Mouse (Mus musculus): ENCODE measurements around the gene Ano6. TPM values are rescaled to one million over a fixed set of nuclear protein-coding genes. Genes with fewer than 3 reads are reported as not detected.
A peak's percentile ranks its signal among the peaks of the same experiment; 100 is the strongest.

Ano6 gene
- total and polyA plus RNA-seq, 3 experiments: 14.9 to 27.0 (median 18.4) TPM

GRCm38 (mm10) chr15:95765936-95766335, 24.7 kb upstream of the Ano6 start:
- H3K27me3 ChIP-seq (replicated peaks): no peaks in the 10 kb centered on the region
- H3K79me2 ChIP-seq (replicated peaks; ENCODE audit: control insufficient read depth, extremely low read depth, insufficient read depth, poor library complexity, severe bottlenecking): no peaks in the 10 kb centered on the region; the same call in 1 of the 2 replicates
- no peaks in the 10 kb centered on the region for H3K9me3 ChIP-seq (replicated peaks; ENCODE audit: low read length)
- DNase-seq (ENCODE audit: extremely low read depth): no peak
- H3K4me3 ChIP-seq (replicated peaks in 1 of 3; ENCODE audit: low read depth in 2 of 3, low read length in 2 of 3, poor library complexity in 1 of 3): no peak overlapping the region
- no peaks in the 10 kb centered on the region for H3K4me1 ChIP-seq (ENCODE audit: control insufficient read depth in 1 of 2, insufficient read depth in 2 of 2)
- no peak overlapping the region for H3K27ac ChIP-seq (ENCODE audit: insufficient read depth, low read depth)
- dilution Hi-C loops (cut with MboI; ENCODE audit: extremely low pct_ligation_motif_present, extremely low pct_unique_long_range_greater_than_20kb, low sequenced_read_pairs): no loop called here
- H3K9ac ChIP-seq (ENCODE audit: insufficient read depth, low read depth): no peak overlapping the region
- H3K36me3 ChIP-seq (replicated peaks in 1 of 2; ENCODE audit: control insufficient read depth in 1 of 2, insufficient read depth in 1 of 2, low read length in 1 of 2): peaks cover 0 to 23% of the 10 kb centered on the region in 2 experiments
- in situ Hi-C loops (cut with MboI; ENCODE audit: low pct_ligation_motif_present, low pct_unique_long_range_greater_than_20kb, low sequenced_read_pairs): no loop called here
- H3K4me2 ChIP-seq (ENCODE audit: insufficient read depth, low read depth, poor library complexity, severe bottlenecking): no peak overlapping the region
- TF ChIP-seq CHD2 (IDR thresholded peaks at IDR 0.05; ENCODE audit: low read length) (no peak), TCF12 (IDR thresholded peaks at IDR 0.05; ENCODE audit: low read depth, low read length) (no peak), NRF1 (IDR thresholded peaks at IDR 0.05; ENCODE audit: low read depth, low read length) (no peak), MAX (IDR thresholded peaks at IDR 0.05; ENCODE audit: low read length) (no peak), MAZ (IDR thresholded peaks at IDR 0.05; ENCODE audit: low read depth, low read length) (no peak), HCFC1 (IDR thresholded peaks at IDR 0.05; ENCODE audit: low read depth, low read length) (no peak), MXI1 (IDR thresholded peaks at IDR 0.05; ENCODE audit: low read depth, low read length) (no peak), RCOR1 (conservative IDR thresholded peaks at IDR 0.05; ENCODE audit: low read depth, low read length) (no peak), ELF1 (IDR thresholded peaks at IDR 0.05; ENCODE audit: low read depth, low read length) (no peak), IRF4 (IDR thresholded peaks at IDR 0.05; ENCODE audit: low read depth, low read length) (no peak), CTCF (conservative IDR thresholded peaks at IDR 0.05 in 1 of 2, IDR thresholded peaks at IDR 0.05 in 1 of 2; ENCODE audit: low read depth in 2 of 2, low read length in 2 of 2) (no peak), MAFK (IDR thresholded peaks at IDR 0.05; ENCODE audit: insufficient replicate concordance, low read length) (no peak), EP300 (IDR thresholded peaks at IDR 0.05; ENCODE audit: low read length) (no peak), GABPA (IDR thresholded peaks at IDR 0.05; ENCODE audit: insufficient replicate concordance, low read depth, low read length) (no peak), SIN3A (IDR thresholded peaks at IDR 0.05; ENCODE audit: low read length) (no peak), ZMIZ1 (IDR thresholded peaks at IDR 0.05; ENCODE audit: low read depth, low read length) (no peak), KAT2A (IDR thresholded peaks at IDR 0.05; ENCODE audit: insufficient replicate concordance, low read length) (no peak), TBP (conservative IDR thresholded peaks at IDR 0.05; ENCODE audit: low read depth, low read length) (no peak), USF2 (conservative IDR thresholded peaks at IDR 0.05; ENCODE audit: low read depth, low read length) (no peak)

- peak; percentile 27 for DNase-seq (ENCODE audit: extremely low read depth)
Observed at GRCm38 (mm10) chr15:95767825-95768224, 22.8 kb upstream of the Ano6 start.

More at GRCm38 (mm10) chr15:95767825-95768224, 22.8 kb upstream of the Ano6 start:
- Histone ChIP-seq H3K27me3 (replicated peaks) (no peaks in the 10 kb centered on the region), H3K4me2 (ENCODE audit: insufficient read depth, low read depth, poor library complexity, severe bottlenecking) (no peak overlapping the region), H3K79me2 (replicated peaks; ENCODE audit: control insufficient read depth, extremely low read depth, insufficient read depth, poor library complexity, severe bottlenecking) (no peaks in the 10 kb centered on the region; the same call in 1 of the 2 replicates), H3K4me3 (replicated peaks in 1 of 3; ENCODE audit: low read depth in 2 of 3, low read length in 2 of 3, poor library complexity in 1 of 3) (no peak overlapping the region), H3K36me3 (replicated peaks in 1 of 2; ENCODE audit: control insufficient read depth in 1 of 2, insufficient read depth in 1 of 2, low read length in 1 of 2) (peaks cover 0 to 19% of the 10 kb centered on the region in 2 experiments), H3K27ac (ENCODE audit: insufficient read depth, low read depth) (no peak overlapping the region), H3K9ac (ENCODE audit: insufficient read depth, low read depth) (no peak overlapping the region), H3K4me1 (ENCODE audit: control insufficient read depth in 1 of 2, insufficient read depth in 2 of 2) (peaks cover 3 to 9% of the 10 kb centered on the region in 2 experiments), H3K9me3 (replicated peaks; ENCODE audit: low read length) (no peaks in the 10 kb centered on the region)
- TF ChIP-seq ZMIZ1 (IDR thresholded peaks at IDR 0.05; ENCODE audit: low read depth, low read length) (no peak), RAD21 (IDR thresholded peaks at IDR 0.05; ENCODE audit: low read depth, low read length) (peak; percentile 42), CTCF (conservative IDR thresholded peaks at IDR 0.05 in 1 of 2, IDR thresholded peaks at IDR 0.05 in 1 of 2; ENCODE audit: low read depth in 2 of 2, low read length in 2 of 2) (peak in 1 of 2 experiments; percentile 64; a peak in 3 of 4 replicates), EP300 (IDR thresholded peaks at IDR 0.05; ENCODE audit: low read length) (no peak), SMC3 (IDR thresholded peaks at IDR 0.05; ENCODE audit: low read depth, low read length) (peak; percentile 55), UBTF (IDR thresholded peaks at IDR 0.05; ENCODE audit: low read depth, low read length) (no peak)
- in situ Hi-C loops (cut with MboI; ENCODE audit: low pct_ligation_motif_present, low pct_unique_long_range_greater_than_20kb, low sequenced_read_pairs): no loop called here
- dilution Hi-C loops (cut with MboI; ENCODE audit: extremely low pct_ligation_motif_present, extremely low pct_unique_long_range_greater_than_20kb, low sequenced_read_pairs): no loop called here

Data from CH12.LX (cell line).